In the genomic region with DNA sequence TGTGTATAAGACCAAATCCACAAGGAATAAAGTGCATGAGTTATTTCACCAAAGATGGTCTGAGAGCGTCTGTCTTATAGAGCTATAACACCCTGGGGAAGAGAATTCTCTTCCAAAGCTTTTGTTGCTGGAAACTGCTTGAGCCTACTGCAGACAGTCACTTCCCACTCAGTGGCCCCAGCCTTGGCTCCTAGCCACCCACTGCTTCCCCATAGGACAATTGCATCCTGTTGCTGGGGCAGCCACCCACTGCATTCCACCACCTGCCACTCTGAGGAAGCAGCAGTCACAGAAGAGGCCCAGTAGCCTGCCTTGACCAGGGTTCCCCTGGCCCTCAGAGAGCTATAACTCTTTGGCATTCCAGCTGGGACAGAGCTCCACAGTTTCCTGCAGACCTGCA, we compare ENCODE assay signal across 13 mouse cellular contexts.
DNase-seq lines count a peak whose midpoint lies in the region; ATAC-seq and TF ChIP-seq lines count a peak whose summit lies in the region.
"Had no signal": no experiment of that assay in that cellular context is flagged by ENCODE, and none has a peak within 500 bp of the region (broad histone marks: within the 10 kb centered on the region; RNA-seq: fewer than 3 reads in every experiment).

No protein-coding gene starts in this region.

- intact Hi-C loops in heart, postnatal 14 days (cut with DNase I) = no loop called here
- intact Hi-C loops in heart, postnatal 25 days (cut with DNase I) = no loop called here
- intact Hi-C loops in left cerebral cortex, adult 2 months (cut with DNase I) = no loop called here

- no peak for TF ChIP-seq CTCF in left cerebral cortex, adult 2 months (IDR thresholded peaks at IDR 0.05)

- no peak overlapping the region for H3K27ac ChIP-seq in left cerebral cortex, adult 2 months
- no peak overlapping the region for H3K27ac ChIP-seq in forebrain, embryonic 16.5 days (ENCODE audit: low read length)
- H3K27ac ChIP-seq: liver, embryonic 15.5 days had no signal

- ATAC-seq in megakaryocyte-erythroid progenitor cell, adult 5-6 weeks (replicated peaks; ENCODE audit: low FRiP score, low TSS enrichment, poor library complexity, severe bottlenecking) = no peak
- no peak for ATAC-seq in forebrain, embryonic 16.5 days
- ATAC-seq: hindbrain, embryonic 16.5 days had no signal

- 100% methylated on average over 1 of the region's 1 CpGs for WGBS in forebrain, embryonic 16.5 days

- H3K4me2 ChIP-seq in forebrain, embryonic 16.5 days (ENCODE audit: low read length) = no peak overlapping the region
- H3K4me2 ChIP-seq: heart, embryonic 12.5 days; liver, embryonic 15.5 days had no signal

- no peak overlapping the region for H3K9ac ChIP-seq in forebrain, embryonic 16.5 days (replicated peaks; ENCODE audit: low read depth, low read length)
- H3K9ac ChIP-seq: heart, embryonic 12.5 days; liver, embryonic 15.5 days had no signal

- no peak overlapping the region for H3K4me3 ChIP-seq in left cerebral cortex, adult 2 months
- H3K4me3 ChIP-seq in forebrain, embryonic 16.5 days (replicated peaks; ENCODE audit: low read length) = no peak overlapping the region
- H3K4me3 ChIP-seq: heart, embryonic 12.5 days; liver, embryonic 15.5 days had no signal

- peak; percentile 1 for DNase-seq in heart, postnatal 14 days
- no peak for DNase-seq in heart, postnatal 25 days (ENCODE audit: low spot score)
- peak; percentile 78 for DNase-seq in right cerebral cortex, adult 18-20 months
- no peak for DNase-seq in right cerebral cortex, postnatal 4 days
- DNase-seq in left cerebral cortex, adult 2 months (ENCODE audit: extremely low spot score in 1 of 2, low spot score in 2 of 2) = peak; percentile 54 to 77
- DNase-seq in thymus, postnatal 10 days (ENCODE audit: low spot score in 2 of 2) = no peak
- DNase-seq: kidney, postnatal 36 days; thymus, postnatal 14 days had no signal

- 0 out of 2 replicates have a peak, but pooled peaks cover 3% of the 10 kb centered on the region for H3K9me3 ChIP-seq in forebrain, embryonic 16.5 days (ENCODE audit: control insufficient read depth, low read length)
- H3K9me3 ChIP-seq: heart, embryonic 12.5 days; liver, embryonic 15.5 days had no signal

- H3K4me1 ChIP-seq in forebrain, embryonic 16.5 days (replicated peaks; ENCODE audit: control insufficient read depth, insufficient read depth, low read length) = no peaks in the 10 kb centered on the region
- H3K4me1 ChIP-seq: liver, embryonic 15.5 days had no signal

- H3K36me3 ChIP-seq in forebrain, embryonic 16.5 days (ENCODE audit: control insufficient read depth, insufficient read depth) = no peaks in the 10 kb centered on the region
- H3K36me3 ChIP-seq: heart, embryonic 12.5 days; liver, embryonic 15.5 days had no signal

- H3K27me3 ChIP-seq in forebrain, embryonic 16.5 days (replicated peaks; ENCODE audit: control insufficient read depth, insufficient read depth, low read length) = no peaks in the 10 kb centered on the region
- H3K27me3 ChIP-seq: heart, embryonic 12.5 days; liver, embryonic 15.5 days had no signal

Comparison
In these comparisons a context has a peak if more than half of its experiments do, and no peak if none do; other contexts are left out.
1. DNase-seq: peak in heart, postnatal 14 days (2 of 2), right cerebral cortex, adult 18-20 months (single experiment) and left cerebral cortex, adult 2 months (2 of 2); none in heart, postnatal 25 days (single experiment), right cerebral cortex, postnatal 4 days (single experiment) and thymus, postnatal 10 days (0 of 2).